Mouse (Mus musculus) bone marrow, adult 2 months (tissue): ENCODE data around the gene Gstt2.

Source experiments
- CTCF ChIP-seq: fragments of 200-500 bp; IDR thresholded peaks from 2 replicates; pipeline ENCODE4 v1.5.1; 2011; ENCODE audit warnings: low read length, control low read depth; ENCODE audit not compliant: control insufficient read depth, insufficient read depth
- POLR2A ChIP-seq: fragments of 200-500 bp; IDR thresholded peaks from 2 replicates; pipeline ENCODE4 v1.6.1; 2011; ENCODE audit warnings: low read depth, mild to moderate bottlenecking, control low read depth, low read length, borderline replicate concordance; ENCODE audit not compliant: control insufficient read depth

- TF ChIP-seq CTCF (no peak), POLR2A (no peak)
Observed at GRCm38 (mm10) chr10:75824530-75824929, 12.7 kb downstream of the Gstt2 start.
